21 mouse cellular contexts compared by ENCODE assay signal in genomic region chr13:83826841-83827463, GRCm38 (mm10).
A peak's percentile ranks its signal among the peaks of the same experiment; 100 is the strongest.
DNase-seq lines count a peak whose midpoint lies in the region; ATAC-seq and TF ChIP-seq lines count a peak whose summit lies in the region.
"Had no signal": no experiment of that assay in that cellular context is flagged by ENCODE, and none has a peak within 500 bp of the region (broad histone marks: within the 10 kb centered on the region; RNA-seq: fewer than 3 reads in every experiment).

No protein-coding gene starts in this region.

- H3K9ac ChIP-seq in forebrain, embryonic 11.5 days (ENCODE audit: low read length): no peak overlapping the region
- no peak overlapping the region for H3K9ac ChIP-seq in forebrain, postnatal 0 days
- no peak overlapping the region for H3K9ac ChIP-seq in neural tube, embryonic 11.5 days (ENCODE audit: low read length)
- H3K9ac ChIP-seq in forebrain, embryonic 15.5 days (replicated peaks): no peak overlapping the region
- H3K9ac ChIP-seq: heart, embryonic 13.5 days had no signal

- H3K27me3 ChIP-seq in forebrain, embryonic 11.5 days (ENCODE audit: control insufficient read depth, insufficient read depth, low read length): no peaks in the 10 kb centered on the region
- H3K27me3 ChIP-seq in forebrain, postnatal 0 days (ENCODE audit: insufficient read depth, low read length): no peaks in the 10 kb centered on the region
- no peaks in the 10 kb centered on the region for H3K27me3 ChIP-seq in neural tube, embryonic 11.5 days (ENCODE audit: control insufficient read depth, insufficient read depth, low read length)
- no peaks in the 10 kb centered on the region for H3K27me3 ChIP-seq in forebrain, embryonic 15.5 days
- H3K27me3 ChIP-seq: heart, embryonic 13.5 days had no signal

- 50% methylated on average over 4 of the region's 4 CpGs for whole genome bisulfite sequencing in forebrain, embryonic 11.5 days
- 43% methylated on average over 4 of the region's 4 CpGs for WGBS in forebrain, postnatal 0 days
- WGBS in neural tube, embryonic 11.5 days: 56% methylated on average over 4 of the region's 4 CpGs
- WGBS in forebrain, embryonic 15.5 days: 35% methylated on average over 4 of the region's 4 CpGs

- H3K4me2 ChIP-seq in forebrain, embryonic 11.5 days (ENCODE audit: low read depth, low read length, severe bottlenecking): no peak overlapping the region
- H3K4me2 ChIP-seq in forebrain, postnatal 0 days (ENCODE audit: low read depth): no peak overlapping the region
- no peak overlapping the region for H3K4me2 ChIP-seq in neural tube, embryonic 11.5 days (ENCODE audit: low read depth)
- no peak overlapping the region for H3K4me2 ChIP-seq in forebrain, embryonic 15.5 days (replicated peaks)
- H3K4me2 ChIP-seq: heart, embryonic 13.5 days had no signal

- no peaks in the 10 kb centered on the region for H3K36me3 ChIP-seq in forebrain, embryonic 11.5 days (ENCODE audit: control insufficient read depth, insufficient read depth, low read length)
- H3K36me3 ChIP-seq in forebrain, postnatal 0 days (ENCODE audit: insufficient read depth): no peaks in the 10 kb centered on the region
- H3K36me3 ChIP-seq in neural tube, embryonic 11.5 days (ENCODE audit: control insufficient read depth, insufficient read depth, low read length): no peaks in the 10 kb centered on the region
- no peaks in the 10 kb centered on the region for H3K36me3 ChIP-seq in forebrain, embryonic 15.5 days
- H3K36me3 ChIP-seq: G1E; heart, embryonic 13.5 days; limb, embryonic 10.5 days had no signal

- H3K4me1 ChIP-seq in forebrain, embryonic 11.5 days (replicated peaks; ENCODE audit: control insufficient read depth, insufficient read depth, low read length): no peaks in the 10 kb centered on the region
- no peaks in the 10 kb centered on the region for H3K4me1 ChIP-seq in forebrain, postnatal 0 days (ENCODE audit: insufficient read depth)
- 0 out of 2 replicates have a peak, but pooled peaks cover 3% of the 10 kb centered on the region for H3K4me1 ChIP-seq in neural tube, embryonic 11.5 days (ENCODE audit: control insufficient read depth, insufficient read depth, low read length)
- no peaks in the 10 kb centered on the region for H3K4me1 ChIP-seq in forebrain, embryonic 15.5 days
- H3K4me1 ChIP-seq: heart, embryonic 13.5 days; limb, embryonic 10.5 days had no signal

- no peak overlapping the region for H3K4me3 ChIP-seq in forebrain, embryonic 11.5 days (ENCODE audit: low read depth, low read length)
- no peak overlapping the region for H3K4me3 ChIP-seq in forebrain, postnatal 0 days (ENCODE audit: low read depth, low read length)
- no peak overlapping the region for H3K4me3 ChIP-seq in neural tube, embryonic 11.5 days (ENCODE audit: low read depth, low read length)
- H3K4me3 ChIP-seq in forebrain, embryonic 15.5 days: no peak overlapping the region
- H3K4me3 ChIP-seq: heart, embryonic 13.5 days; limb, embryonic 10.5 days had no signal

- H3K27ac ChIP-seq in forebrain, embryonic 11.5 days (ENCODE audit: low read depth, low read length): no peak overlapping the region; the same call in 1 of the 2 replicates
- no peak overlapping the region for H3K27ac ChIP-seq in forebrain, postnatal 0 days (ENCODE audit: low read depth, low read length)
- H3K27ac ChIP-seq in neural tube, embryonic 11.5 days (ENCODE audit: low read depth, low read length): 0 out of 2 replicates have a peak overlapping the region, but pooled peaks have one; percentile 49
- no peak overlapping the region for H3K27ac ChIP-seq in forebrain, embryonic 15.5 days (replicated peaks)
- H3K27ac ChIP-seq: heart, embryonic 13.5 days; limb, embryonic 10.5 days had no signal

- no peaks in the 10 kb centered on the region for H3K9me3 ChIP-seq in forebrain, embryonic 11.5 days (ENCODE audit: control insufficient read depth, low read length)
- no peaks in the 10 kb centered on the region for H3K9me3 ChIP-seq in forebrain, postnatal 0 days (ENCODE audit: low read length)
- H3K9me3 ChIP-seq in neural tube, embryonic 11.5 days (ENCODE audit: control insufficient read depth, low read length): no peaks in the 10 kb centered on the region
- no peaks in the 10 kb centered on the region for H3K9me3 ChIP-seq in forebrain, embryonic 15.5 days
- H3K9me3 ChIP-seq: G1E; heart, embryonic 13.5 days; limb, embryonic 10.5 days had no signal

- no peak for TF ChIP-seq CTCF in forebrain, postnatal 0 days (IDR thresholded peaks at IDR 0.05; ENCODE audit: low read depth)

- DNase-seq in forebrain, embryonic 11.5 days (ENCODE audit: low spot score): no peak
- no peak for DNase-seq in forebrain, postnatal 0 days
- no peak for DNase-seq in neural tube, embryonic 11.5 days (ENCODE audit: low spot score)
- no peak for DNase-seq in neural tube, embryonic 10.5 days (ENCODE audit: extremely low spot score, low spot score)
- peak; percentile 13 for DNase-seq in retina, embryonic 14.5 days (ENCODE audit: low spot score)
- no peak for DNase-seq in thymus, postnatal 10 days (ENCODE audit: low spot score in 2 of 2)
- DNase-seq in right cerebral cortex, adult 18-20 months: no peak
- DNase-seq: adrenal gland, postnatal 25 days; cerebellum, adult 18-20 months; cerebellum, postnatal 25 days; gastrocnemius, postnatal 10 days; heart, adult 18-20 months; heart, postnatal 36 days; kidney, postnatal 36 days; layer of hippocampus, adult 9-11 months; lung, adult 18-20 months; thymus, postnatal 14 days had no signal

- peak; percentile 69 for ATAC-seq in forebrain, embryonic 11.5 days (replicated peaks; ENCODE audit: low FRiP score)
- ATAC-seq in forebrain, postnatal 0 days: no peak
- peak; percentile 80 for ATAC-seq in neural tube, embryonic 11.5 days (ENCODE audit: insufficient read depth, low FRiP score, low TSS enrichment)
- 0 out of 2 replicates have a peak, but pooled peaks have one; percentile 19 for ATAC-seq in forebrain, embryonic 15.5 days (replicated peaks)
